Mouse (Mus musculus) neural tube, embryonic 15.5 days (tissue): ENCODE measurements at regions not wholly inside any gene's neighbourhood (a gene's known extent, or its start where the extent isn't known, plus 50 kb on each side); places are given as distances from the start of the nearest gene placed in this dataset.

ENCODE experiments used
- ATAC-seq: fragments of 200-750 bp; cut with Nextera tagmentation; 2 replicates; pipeline ENCODE4 v1.8.0; 2017; ENCODE audit warnings: mild to moderate bottlenecking, moderate TSS enrichment, moderate library complexity; ENCODE audit not compliant: low FRiP score
- H3K27ac ChIP-seq: fragments of 300-500 bp; sonication (generic); replicated peaks from 2 replicates; pipeline ENCODE4 v1.5.1; 2015; ENCODE audit warnings: mild to moderate bottlenecking, inconsistent platforms
- H3K27me3 ChIP-seq: fragments of 300-500 bp; sonication (generic); replicated peaks from 2 replicates; pipeline ENCODE4 v1.6.1; 2015; ENCODE audit warnings: inconsistent platforms
- H3K36me3 ChIP-seq: fragments of 300-500 bp; sonication (generic); 2 replicates; pipeline ENCODE4 v1.6.1; 2015; ENCODE audit warnings: inconsistent platforms
- H3K4me1 ChIP-seq: fragments of 300-500 bp; sonication (generic); 2 replicates; pipeline ENCODE4 v1.6.1; 2015; ENCODE audit warnings: inconsistent platforms
- H3K4me2 ChIP-seq: fragments of 300-500 bp; sonication (generic); 2 replicates; pipeline ENCODE4 v1.6.1; 2015; ENCODE audit warnings: inconsistent platforms, mild to moderate bottlenecking, moderate library complexity
- H3K4me3 ChIP-seq: fragments of 300-500 bp; sonication (generic); replicated peaks from 2 replicates; pipeline ENCODE4 v1.5.1; 2015; ENCODE audit warnings: mild to moderate bottlenecking, inconsistent platforms
- H3K9ac ChIP-seq: fragments of 300-500 bp; sonication (generic); replicated peaks from 2 replicates; pipeline ENCODE4 v1.6.1; 2015; ENCODE audit warnings: mild to moderate bottlenecking, inconsistent platforms
- H3K9me3 ChIP-seq: fragments of 300-500 bp; sonication (generic); replicated peaks from 2 replicates; pipeline ENCODE4 v1.6.1; 2016; ENCODE audit warnings: inconsistent platforms
- WGBS: fragments of 180-500 bp; shearing (Covaris S2); methylation state at CpG from one replicate; pipeline ENCODE4 v1.1.7; 2015; ENCODE audit warnings: mixed read lengths; 5-methylcytosine and 5-hydroxymethylcytosine counted together

- Histone ChIP-seq H3K9ac (no peak overlapping the region), H3K27ac (no peak overlapping the region), H3K9me3 (no peaks in the 10 kb centered on the region), H3K36me3 (no peaks in the 10 kb centered on the region), H3K4me1 (no peaks in the 10 kb centered on the region), H3K27me3 (no peaks in the 10 kb centered on the region), H3K4me2 (no peak overlapping the region), H3K4me3 (no peak overlapping the region)
- WGBS: 81% methylated on average over 1 of the region's 1 CpGs
- no peak for ATAC-seq
These were observed 63.5 kb upstream of the Tyw5 start for GRCm38 (mm10) chr1:57470356-57470755.

GRCm38 (mm10) chr1:57472235-57472634 lies 65.3 kb upstream of the Tyw5 start:
- Histone ChIP-seq H3K4me1 (no peaks in the 10 kb centered on the region), H3K27me3 (no peaks in the 10 kb centered on the region), H3K27ac (no peak overlapping the region), H3K9ac (no peak overlapping the region), H3K4me2 (no peak overlapping the region), H3K36me3 (no peaks in the 10 kb centered on the region), H3K4me3 (no peak overlapping the region), H3K9me3 (no peaks in the 10 kb centered on the region)
- ATAC-seq: no peak
- 92% methylated on average over 1 of the region's 1 CpGs for WGBS

DNA sequence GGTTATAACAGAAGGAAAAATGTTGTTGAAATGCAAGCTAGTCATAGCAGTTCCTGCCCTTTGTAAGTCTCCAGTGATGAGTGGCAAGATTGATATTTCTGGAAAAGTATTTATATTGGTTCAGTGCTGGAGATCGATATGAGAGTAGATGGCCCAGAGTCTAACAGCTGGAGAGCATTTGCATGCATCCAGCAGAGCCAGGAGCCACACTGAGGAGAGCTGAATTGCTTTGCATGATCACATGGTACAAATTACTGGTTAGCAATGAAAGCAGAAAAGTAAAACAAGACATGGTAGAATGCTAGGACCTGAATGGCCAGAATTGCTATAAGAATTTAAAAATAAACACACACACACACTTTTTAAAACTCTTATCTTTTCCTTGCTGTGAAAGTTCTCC lies 70.8 kb upstream of the Tyw5 start:
- Histone ChIP-seq H3K36me3 (no peaks in the 10 kb centered on the region), H3K27me3 (no peaks in the 10 kb centered on the region), H3K4me3 (no peak overlapping the region), H3K4me2 (no peak overlapping the region), H3K27ac (no peak overlapping the region), H3K9me3 (no peaks in the 10 kb centered on the region), H3K4me1 (no peaks in the 10 kb centered on the region), H3K9ac (no peak overlapping the region)
- WGBS: 64% methylated on average over 1 of the region's 1 CpGs
- no peak for ATAC-seq

DNA sequence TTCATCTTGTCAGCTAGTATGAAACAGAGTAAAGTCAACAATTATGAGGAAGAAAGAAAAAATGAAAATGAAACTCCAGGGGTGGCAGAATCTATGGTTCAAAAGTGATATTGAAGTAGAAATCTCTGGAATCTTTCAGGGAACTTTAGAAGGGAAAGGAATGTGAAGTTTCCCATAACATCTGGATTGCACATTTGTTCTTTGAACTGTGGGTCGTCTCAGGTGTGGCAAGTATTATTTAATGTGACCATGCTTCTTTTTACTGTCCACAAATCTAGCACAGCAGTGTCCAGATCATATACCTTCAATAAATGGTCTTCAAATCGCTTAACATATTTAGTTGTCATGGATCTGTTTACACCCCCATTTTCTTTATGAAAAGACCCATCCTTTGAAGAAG lies 71.2 kb upstream of the Tyw5 start:
- Histone ChIP-seq H3K4me1 (no peaks in the 10 kb centered on the region), H3K9ac (no peak overlapping the region), H3K4me2 (no peak overlapping the region), H3K4me3 (no peak overlapping the region), H3K9me3 (no peaks in the 10 kb centered on the region), H3K36me3 (no peaks in the 10 kb centered on the region), H3K27ac (no peak overlapping the region), H3K27me3 (no peaks in the 10 kb centered on the region)
- no peak for ATAC-seq
- 79% methylated on average over 2 of the region's 2 CpGs for WGBS

GRCm38 (mm10) chr1:57478800-57479199 lies 71.9 kb upstream of the Tyw5 start:
- H3K36me3 ChIP-seq: no peaks in the 10 kb centered on the region
- ATAC-seq: no peak
- H3K4me3 ChIP-seq: no peak overlapping the region
- no peak overlapping the region for H3K4me2 ChIP-seq
- 90% methylated on average over 1 of the region's 1 CpGs for WGBS
- no peak overlapping the region for H3K27ac ChIP-seq
- no peaks in the 10 kb centered on the region for H3K9me3 ChIP-seq
- no peaks in the 10 kb centered on the region for H3K4me1 ChIP-seq
- H3K9ac ChIP-seq: no peak overlapping the region
- no peaks in the 10 kb centered on the region for H3K27me3 ChIP-seq

DNA sequence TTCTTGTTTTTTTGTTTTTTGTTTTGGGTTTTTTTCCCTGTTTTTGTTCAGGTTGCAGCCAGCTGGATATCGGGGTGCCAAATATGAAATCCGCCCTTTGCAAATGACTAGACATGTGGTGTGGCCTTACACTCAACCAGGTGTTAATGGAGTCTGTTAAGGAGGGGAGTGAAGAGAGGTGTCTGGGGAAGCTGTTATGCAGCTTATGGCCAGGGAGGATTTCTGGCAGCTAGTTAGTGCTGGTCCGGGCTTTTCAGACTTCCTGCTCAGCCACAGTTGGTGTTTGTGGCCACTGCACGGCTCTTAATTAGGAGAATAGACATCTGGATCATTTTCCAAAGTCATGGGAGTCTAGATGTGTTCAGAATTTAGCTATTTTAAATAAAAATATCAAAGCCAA lies 72.7 kb upstream of the Tyw5 start:
- Histone ChIP-seq H3K4me3 (no peak overlapping the region), H3K27me3 (no peaks in the 10 kb centered on the region), H3K9me3 (no peaks in the 10 kb centered on the region), H3K4me2 (no peak overlapping the region), H3K27ac (no peak overlapping the region), H3K36me3 (no peaks in the 10 kb centered on the region), H3K4me1 (no peaks in the 10 kb centered on the region), H3K9ac (no peak overlapping the region)
- 73% methylated on average over 4 of the region's 4 CpGs for WGBS
- no peak for ATAC-seq

DNA sequence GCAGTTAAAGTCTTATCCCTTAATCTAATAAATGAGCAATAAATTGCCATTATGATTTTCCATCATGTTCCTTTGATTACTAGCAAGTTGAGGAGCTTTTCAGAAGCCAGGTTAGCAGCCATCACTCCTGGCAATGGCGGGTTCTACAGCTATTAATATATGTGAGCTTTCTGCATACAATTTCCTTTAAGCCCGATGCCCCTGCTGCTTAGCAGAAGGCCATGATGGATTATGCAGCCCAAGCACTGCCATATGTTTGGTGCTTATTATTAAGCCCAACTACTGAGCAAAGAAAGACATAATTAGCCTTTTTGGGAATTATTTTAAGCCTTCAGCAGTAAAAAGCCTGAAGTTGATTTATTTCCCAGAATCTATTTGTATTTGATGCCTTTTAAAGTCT lies 82.3 kb upstream of the Tyw5 start:
- Histone ChIP-seq H3K4me1 (no peaks in the 10 kb centered on the region), H3K4me2 (no peak overlapping the region), H3K36me3 (no peaks in the 10 kb centered on the region), H3K27ac (no peak overlapping the region), H3K27me3 (no peaks in the 10 kb centered on the region), H3K9me3 (no peaks in the 10 kb centered on the region), H3K9ac (no peak overlapping the region), H3K4me3 (no peak overlapping the region)
- no peak for ATAC-seq
- WGBS: 70% methylated on average over 2 of the region's 2 CpGs

DNA sequence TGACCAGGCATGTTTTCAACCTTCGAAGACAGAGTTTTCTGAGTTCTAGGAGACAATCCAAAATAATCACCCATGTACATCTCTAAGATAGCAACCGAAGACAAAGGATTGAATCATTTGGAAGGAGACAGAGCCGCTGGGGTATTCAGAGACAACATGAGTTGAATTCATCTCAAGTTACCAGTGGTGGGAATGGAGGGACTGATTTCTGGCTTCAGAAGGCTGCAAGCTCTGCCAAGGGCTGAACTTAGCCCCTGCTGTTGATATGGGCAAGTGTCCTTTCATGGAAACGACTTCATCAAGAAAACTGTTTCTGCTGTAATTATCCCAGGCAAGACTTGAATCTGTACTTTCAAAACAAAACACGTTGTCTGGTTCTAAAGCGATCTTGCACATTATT lies 82.7 kb upstream of the Tyw5 start:
- H3K36me3 ChIP-seq: no peaks in the 10 kb centered on the region
- H3K4me2 ChIP-seq: no peak overlapping the region
- no peaks in the 10 kb centered on the region for H3K27me3 ChIP-seq
- ATAC-seq: no peak
- no peak overlapping the region for H3K27ac ChIP-seq
- no peaks in the 10 kb centered on the region for H3K4me1 ChIP-seq
- no peak overlapping the region for H3K4me3 ChIP-seq
- 71% methylated on average over 6 of the region's 6 CpGs for WGBS
- no peak overlapping the region for H3K9ac ChIP-seq
- no peaks in the 10 kb centered on the region for H3K9me3 ChIP-seq

GRCm38 (mm10) chr1:57490021-57490420 lies 83.1 kb upstream of the Tyw5 start:
- H3K4me2 ChIP-seq: no peak overlapping the region
- no peak for ATAC-seq
- H3K27ac ChIP-seq: no peak overlapping the region
- H3K4me1 ChIP-seq: no peaks in the 10 kb centered on the region
- H3K27me3 ChIP-seq: no peaks in the 10 kb centered on the region
- no peaks in the 10 kb centered on the region for H3K36me3 ChIP-seq
- H3K4me3 ChIP-seq: no peak overlapping the region
- 71% methylated on average over 4 of the region's 4 CpGs for WGBS
- no peak overlapping the region for H3K9ac ChIP-seq
- H3K9me3 ChIP-seq: no peaks in the 10 kb centered on the region

DNA sequence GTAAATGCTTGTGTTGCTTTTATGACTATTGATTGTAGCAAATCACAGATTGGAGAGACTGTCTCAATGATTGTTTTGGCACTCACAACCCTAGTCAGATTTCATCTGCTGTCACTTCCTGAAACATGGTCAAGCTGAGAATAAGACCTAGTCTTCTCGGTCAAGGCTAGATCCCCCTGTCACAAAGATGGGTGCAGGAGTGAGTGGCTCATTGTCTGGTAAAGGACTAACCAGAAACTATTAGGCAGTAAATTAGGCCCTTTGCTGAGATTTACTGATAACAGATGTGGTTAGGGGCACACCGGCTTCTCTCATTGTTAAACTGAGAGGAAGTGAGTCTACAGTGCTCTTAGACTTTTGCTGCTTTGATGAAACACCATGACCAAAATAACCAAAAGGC lies 85.8 kb upstream of the Tyw5 start:
- Histone ChIP-seq H3K4me2 (no peak overlapping the region), H3K27me3 (no peaks in the 10 kb centered on the region), H3K4me3 (no peak overlapping the region), H3K27ac (no peak overlapping the region), H3K36me3 (no peaks in the 10 kb centered on the region), H3K9ac (no peak overlapping the region), H3K4me1 (no peaks in the 10 kb centered on the region), H3K9me3 (no peaks in the 10 kb centered on the region)
- ATAC-seq: no peak
- WGBS: 80% methylated on average over 2 of the region's 2 CpGs

DNA sequence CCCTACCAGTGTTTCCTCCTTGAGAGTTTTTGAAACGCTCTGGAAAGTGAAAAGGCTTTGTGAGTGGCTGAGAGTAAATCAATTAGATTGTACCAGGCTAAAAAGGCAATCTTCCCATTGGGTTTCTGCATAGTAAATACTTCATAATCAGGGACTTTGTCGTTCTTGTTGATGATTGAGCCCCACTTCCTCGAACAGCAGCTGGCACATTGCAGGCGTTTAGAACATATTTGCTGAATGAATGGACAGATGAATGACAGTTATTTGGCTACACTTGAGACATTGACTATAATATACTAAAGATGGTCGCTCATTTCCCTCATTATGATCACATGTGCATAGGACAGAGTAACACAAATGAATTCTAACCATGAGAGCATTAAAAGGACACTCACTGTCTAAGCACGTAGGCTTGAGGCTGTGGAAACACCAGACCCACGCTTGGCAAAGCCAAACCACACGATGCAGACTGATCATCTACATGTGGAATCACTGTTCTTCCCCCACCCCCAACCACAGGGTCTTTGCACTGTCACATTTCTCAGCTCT lies 90.7 kb upstream of the Tyw5 start:
- Histone ChIP-seq H3K36me3 (no peaks in the 10 kb centered on the region), H3K4me1 (no peaks in the 10 kb centered on the region), H3K4me3 (no peak overlapping the region), H3K9me3 (no peaks in the 10 kb centered on the region), H3K9ac (no peak overlapping the region), H3K27ac (no peak overlapping the region), H3K4me2 (no peak overlapping the region), H3K27me3 (no peaks in the 10 kb centered on the region)
- 69% methylated on average over 8 of the region's 8 CpGs for WGBS
- ATAC-seq: no peak

GRCm38 (mm10) chr1:57510359-57511120 lies 103.6 kb upstream of the Tyw5 start:
- no peaks in the 10 kb centered on the region for H3K36me3 ChIP-seq
- H3K9me3 ChIP-seq: no peaks in the 10 kb centered on the region
- no peak overlapping the region for H3K4me2 ChIP-seq
- WGBS: 84% methylated on average over 9 of the region's 9 CpGs
- no peak for ATAC-seq
- no peak overlapping the region for H3K9ac ChIP-seq
- H3K27ac ChIP-seq: no peak overlapping the region
- H3K27me3 ChIP-seq: no peaks in the 10 kb centered on the region
- no peak overlapping the region for H3K4me3 ChIP-seq
- H3K4me1 ChIP-seq: no peaks in the 10 kb centered on the region; the same call in 1 of the 2 replicates
